Mouse (Mus musculus) MEL (cell line): Measurements from ENCODE around the gene Scamp4. TPM values are rescaled to one million over a fixed set of nuclear protein-coding genes. Genes with fewer than 3 reads are reported as not detected.
A peak's percentile ranks its signal among the peaks of the same experiment; 100 is the strongest.

Source experiments
- DNase-seq: peaks from one replicate; pipeline ENCODE4 v3.0.0; 2011; ENCODE audit warnings: low read depth, low spot score
- H3K27ac ChIP-seq: 2 replicates; pipeline ENCODE4 v1.5.1; 2012; ENCODE audit warnings: low read depth, mild to moderate bottlenecking, control low read depth, low read length, moderate library complexity; ENCODE audit not compliant: control insufficient read depth
- H3K27me3 ChIP-seq, 2 experiments: fragments of 150-350 bp in 1 of 2; sonication (generic) in 1 of 2; 2 replicates each; pipeline ENCODE4 v1.6.1; 2012; ENCODE audit warnings: low read length in 2 of 2, mild to moderate bottlenecking in 2 of 2, improper control_type of control experiment in 1 of 2, moderate library complexity in 1 of 2; ENCODE audit not compliant: insufficient read depth in 2 of 2, control insufficient read depth in 1 of 2
- H3K36me3 ChIP-seq, 2 experiments: 2 replicates each; pipeline ENCODE4 v1.6.1; 2012 to 2014; ENCODE audit warnings: low read length in 2 of 2, improper control_type of control experiment in 1 of 2, inconsistent platforms in 1 of 2, mild to moderate bottlenecking in 1 of 2; ENCODE audit not compliant: insufficient read depth in 2 of 2, control insufficient read depth in 1 of 2
- H3K4me1 ChIP-seq, 2 experiments: fragments of 150-350 bp in 1 of 2; sonication (generic) in 1 of 2; 2 replicates each; pipeline ENCODE4 v1.6.1; 2012; ENCODE audit warnings: low read length in 2 of 2, improper control_type of control experiment in 1 of 2, mild to moderate bottlenecking in 1 of 2; ENCODE audit not compliant: insufficient read depth in 2 of 2, control insufficient read depth in 1 of 2
- H3K4me3 ChIP-seq, 2 experiments: fragments of 150-350 bp in 1 of 2; sonication (generic) in 1 of 2; 2 replicates each; pipeline ENCODE4 v1.5.1; 2012; ENCODE audit warnings: low read depth in 2 of 2, low read length in 2 of 2, mild to moderate bottlenecking in 2 of 2, moderate library complexity in 2 of 2, control low read depth in 1 of 2, improper control_type of control experiment in 1 of 2; ENCODE audit not compliant: control insufficient read depth in 1 of 2, insufficient read depth in 1 of 2
- H3K79me2 ChIP-seq: 2 replicates; pipeline ENCODE4 v1.6.1; 2012; ENCODE audit warnings: mild to moderate bottlenecking, low read length, moderate library complexity; ENCODE audit not compliant: control insufficient read depth, poor library complexity, insufficient read depth
- H3K9ac ChIP-seq: 2 replicates; pipeline ENCODE4 v1.6.1; 2012; ENCODE audit warnings: low read depth, mild to moderate bottlenecking, control low read depth, low read length, moderate library complexity; ENCODE audit not compliant: control insufficient read depth, poor library complexity, severe bottlenecking
- H3K9me3 ChIP-seq: fragments of 150-350 bp; sonication (generic); replicated peaks from 2 replicates; pipeline ENCODE4 v1.6.1; 2012; ENCODE audit warnings: mild to moderate bottlenecking, low read length, improper control_type of control experiment, moderate library complexity; ENCODE audit not compliant: insufficient read depth
- BHLHE40 ChIP-seq: IDR thresholded peaks from 2 replicates; pipeline ENCODE4 v1.6.1; 2012; ENCODE audit warnings: low read depth, mild to moderate bottlenecking, inconsistent platforms, low read length, improper control_type of control experiment, borderline replicate concordance
- CHD1 ChIP-seq: IDR thresholded peaks from 2 replicates; pipeline ENCODE4 v1.6.1; 2012; ENCODE audit warnings: low read depth, mild to moderate bottlenecking, inconsistent platforms, low read length, improper control_type of control experiment
- CHD2 ChIP-seq: IDR thresholded peaks from 2 replicates; pipeline ENCODE4 v1.6.1; 2011; ENCODE audit warnings: low read length, improper control_type of control experiment
- CTCF ChIP-seq, 3 experiments: IDR thresholded peaks in 2 of 3; conservative IDR thresholded peaks in 1 of 3; 2 replicates each; pipeline ENCODE4 v1.5.1; 2011 to 2012; ENCODE audit warnings: low read length in 3 of 3, low read depth in 2 of 3, mild to moderate bottlenecking in 2 of 3, improper control_type of control experiment in 1 of 3, inconsistent platforms in 1 of 3, mixed read lengths in 1 of 3, moderate library complexity in 1 of 3; ENCODE audit not compliant: control insufficient read depth in 1 of 3, insufficient read depth in 1 of 3, poor library complexity in 1 of 3, severe bottlenecking in 1 of 3
- E2F4 ChIP-seq: IDR thresholded peaks from 2 replicates; pipeline ENCODE4 v1.6.1; 2011; ENCODE audit warnings: low read depth, low read length, improper control_type of control experiment, borderline replicate concordance
- ELF1 ChIP-seq: IDR thresholded peaks from 2 replicates; pipeline ENCODE4 v1.6.1; 2014; ENCODE audit warnings: low read depth, mild to moderate bottlenecking, inconsistent platforms, low read length, improper control_type of control experiment, moderate library complexity
- EP300 ChIP-seq, 2 experiments: IDR thresholded peaks; 2 replicates each; pipeline ENCODE4 v1.6.1; 2011; ENCODE audit warnings: improper control_type of control experiment in 2 of 2, low read length in 2 of 2, low read depth in 1 of 2, mild to moderate bottlenecking in 1 of 2
- ETS1 ChIP-seq: IDR thresholded peaks from 2 replicates; pipeline ENCODE4 v1.6.1; 2012; ENCODE audit warnings: low read depth, mild to moderate bottlenecking, inconsistent platforms, low read length, improper control_type of control experiment, moderate library complexity
- GABPA ChIP-seq: IDR thresholded peaks from 2 replicates; pipeline ENCODE4 v1.6.1; 2012; ENCODE audit warnings: low read depth, mild to moderate bottlenecking, inconsistent platforms, low read length, improper control_type of control experiment, moderate library complexity
- GATA1 ChIP-seq: IDR thresholded peaks from 2 replicates; pipeline ENCODE4 v1.6.1; 2011; ENCODE audit warnings: low read depth, low read length, improper control_type of control experiment
- HCFC1 ChIP-seq: IDR thresholded peaks from 2 replicates; pipeline ENCODE4 v1.6.1; 2012; ENCODE audit warnings: low read depth, mild to moderate bottlenecking, inconsistent platforms, low read length, improper control_type of control experiment, moderate library complexity
- KAT2A ChIP-seq: conservative IDR thresholded peaks from 2 replicates; pipeline ENCODE4 v1.6.1; 2012; ENCODE audit warnings: low read depth, low read length, improper control_type of control experiment, inconsistent platforms
- MAFK ChIP-seq: IDR thresholded peaks from 2 replicates; pipeline ENCODE4 v1.6.1; 2011; ENCODE audit warnings: low read depth, mild to moderate bottlenecking, low read length, improper control_type of control experiment, borderline replicate concordance
- MAX ChIP-seq: IDR thresholded peaks from 2 replicates; pipeline ENCODE4 v1.6.1; 2011; ENCODE audit warnings: low read length, improper control_type of control experiment
- MAZ ChIP-seq: IDR thresholded peaks from 2 replicates; pipeline ENCODE4 v1.6.1; 2012; ENCODE audit warnings: low read depth, mild to moderate bottlenecking, inconsistent platforms, low read length, improper control_type of control experiment
- MEF2A ChIP-seq: IDR thresholded peaks from 2 replicates; pipeline ENCODE4 v1.6.1; 2014; ENCODE audit warnings: low read depth, mild to moderate bottlenecking, inconsistent platforms, low read length, improper control_type of control experiment; ENCODE audit not compliant: poor library complexity, insufficient replicate concordance, severe bottlenecking; ENCODE audit errors: extremely low read depth
- MXI1 ChIP-seq: IDR thresholded peaks from 2 replicates; pipeline ENCODE4 v1.6.1; 2011; ENCODE audit warnings: mild to moderate bottlenecking, low read depth, low read length, improper control_type of control experiment
- MYB ChIP-seq: IDR thresholded peaks from 2 replicates; pipeline ENCODE4 v1.6.1; 2011; ENCODE audit warnings: mild to moderate bottlenecking, low read depth, low read length, improper control_type of control experiment
- MYC ChIP-seq: IDR thresholded peaks from 2 replicates; pipeline ENCODE4 v1.6.1; 2011; ENCODE audit warnings: low read depth, mild to moderate bottlenecking, low read length, improper control_type of control experiment, moderate library complexity
- NELFE ChIP-seq: IDR thresholded peaks from 2 replicates; pipeline ENCODE4 v1.6.1; 2011; ENCODE audit warnings: low read depth, low read length, improper control_type of control experiment
- NRF1 ChIP-seq: IDR thresholded peaks from 2 replicates; pipeline ENCODE4 v1.6.1; 2014; ENCODE audit warnings: low read depth, mild to moderate bottlenecking, inconsistent platforms, low read length, improper control_type of control experiment, moderate library complexity; ENCODE audit not compliant: poor library complexity, insufficient read depth, severe bottlenecking
- POLR2A ChIP-seq, 2 experiments: IDR thresholded peaks; 2 replicates each; pipeline ENCODE4 v1.6.1; 2011 to 2012; ENCODE audit warnings: low read length in 2 of 2, mild to moderate bottlenecking in 2 of 2, control low read depth in 1 of 2, improper control_type of control experiment in 1 of 2, low read depth in 1 of 2, moderate library complexity in 1 of 2; ENCODE audit not compliant: control insufficient read depth in 1 of 2, insufficient read depth in 1 of 2, poor library complexity in 1 of 2
- POLR2AphosphoS2 ChIP-seq: IDR thresholded peaks from 2 replicates; pipeline ENCODE4 v1.6.1; 2011; ENCODE audit warnings: low read length, improper control_type of control experiment
- POLR2AphosphoS5 ChIP-seq: IDR thresholded peaks from 2 replicates; pipeline ENCODE4 v1.6.1; 2012; ENCODE audit warnings: low read depth, borderline replicate concordance, mild to moderate bottlenecking, inconsistent platforms, low read length, moderate library complexity, mixed read lengths
- RAD21 ChIP-seq: IDR thresholded peaks from 2 replicates; pipeline ENCODE4 v1.6.1; 2011; ENCODE audit warnings: mild to moderate bottlenecking, low read depth, low read length, improper control_type of control experiment
- RCOR1 ChIP-seq: IDR thresholded peaks from 2 replicates; pipeline ENCODE4 v1.6.1; 2012; ENCODE audit warnings: low read depth, mild to moderate bottlenecking, inconsistent platforms, low read length, improper control_type of control experiment
- SIN3A ChIP-seq: IDR thresholded peaks from 2 replicates; pipeline ENCODE4 v1.6.1; 2012; ENCODE audit warnings: low read length, improper control_type of control experiment, inconsistent platforms
- SMC3 ChIP-seq: IDR thresholded peaks from 2 replicates; pipeline ENCODE4 v1.6.1; 2011; ENCODE audit warnings: low read depth, low read length, improper control_type of control experiment
- TAL1 ChIP-seq: IDR thresholded peaks from 2 replicates; pipeline ENCODE4 v1.6.1; 2012; ENCODE audit warnings: mild to moderate bottlenecking, inconsistent platforms, low read length, moderate library complexity, mixed read lengths
- TBP ChIP-seq: IDR thresholded peaks from 2 replicates; pipeline ENCODE4 v1.8.0; 2011; ENCODE audit warnings: low read depth, low read length, improper control_type of control experiment
- TCF12 ChIP-seq: IDR thresholded peaks from 2 replicates; pipeline ENCODE4 v1.6.1; 2014; ENCODE audit warnings: low read depth, mild to moderate bottlenecking, inconsistent platforms, low read length, improper control_type of control experiment, moderate library complexity
- USF1 ChIP-seq: IDR thresholded peaks from 2 replicates; pipeline ENCODE4 v1.6.1; 2014; ENCODE audit warnings: low read depth, mild to moderate bottlenecking, inconsistent platforms, low read length, improper control_type of control experiment, moderate library complexity
- USF2 ChIP-seq, 2 experiments: IDR thresholded peaks; 2 replicates each; pipeline ENCODE4 v1.6.1; 2011 to 2012; ENCODE audit warnings: improper control_type of control experiment in 2 of 2, low read length in 2 of 2, borderline replicate concordance in 1 of 2, inconsistent platforms in 1 of 2, low read depth in 1 of 2, mild to moderate bottlenecking in 1 of 2; ENCODE audit not compliant: insufficient read depth in 1 of 2
- ZC3H11A ChIP-seq: IDR thresholded peaks from 2 replicates; pipeline ENCODE4 v1.6.1; 2012; ENCODE audit warnings: low read depth, mild to moderate bottlenecking, inconsistent platforms, low read length, improper control_type of control experiment
- ZMIZ1 ChIP-seq: IDR thresholded peaks from 2 replicates; pipeline ENCODE4 v1.6.1; 2012; ENCODE audit warnings: low read depth, mild to moderate bottlenecking, inconsistent platforms, low read length, improper control_type of control experiment, moderate library complexity
- ZNF384 ChIP-seq: IDR thresholded peaks from 2 replicates; pipeline ENCODE4 v1.6.1; 2012; ENCODE audit warnings: low read depth, mild to moderate bottlenecking, inconsistent platforms, low read length, improper control_type of control experiment
- polyA plus RNA-seq, 2 experiments: library from polyadenylated mRNA; stranded (reverse) in 1 of 2; unstranded in 1 of 2; fragments of >175 nt in 1 of 2; fragments of >200 nt in 1 of 2; gene quantifications; 2 replicates each; pipeline versions ENCODE4 v1.2.1 to v1.2.4; 2012; ENCODE audit warnings: low replicate concordance in 2 of 2, low read depth in 1 of 2; ENCODE audit not compliant: insufficient read length in 2 of 2, insufficient read depth in 1 of 2, missing spikeins in 1 of 2
- total RNA-seq: library from RNA; depleted of rRNA; stranded (reverse); fragments of 300-350 nt; gene quantifications from 2 replicates; pipeline ENCODE4 v1.2.3, GENCODE M21; 2012

The Scamp4 gene
- total and polyA plus RNA-seq, 3 experiments, result 34.2 to 140 TPM; not detected in 1

- peaks cover 40% of the 10 kb centered on the region for H3K79me2 ChIP-seq
- H3K27ac ChIP-seq, result peak overlapping the region; percentile 84
- peak overlapping the region; percentile 68 for H3K9ac ChIP-seq
- H3K27me3 ChIP-seq, result no peaks in the 10 kb centered on the region
- 0 out of 4 replicates have a peak, but pooled peaks cover 0 to 2% of the 10 kb centered on the region in 2 experiments for H3K36me3 ChIP-seq
- H3K4me1 ChIP-seq, result peaks cover 0 to 18% of the 10 kb centered on the region in 2 experiments; a peak in 2 of 4 replicates
- DNase-seq, result peak; percentile 100
- H3K9me3 ChIP-seq, result no peaks in the 10 kb centered on the region
- H3K4me3 ChIP-seq, result peak overlapping the region; percentile 70 to 83
- no peak; the same call in 1 of the 2 replicates for TF ChIP-seq POLR2AphosphoS2
- peak; percentile 52 for TF ChIP-seq MAX
- peak; percentile 81; the same call in 1 of the 2 replicates for TF ChIP-seq GABPA
- TF ChIP-seq HCFC1, result peak; percentile 89
- TF ChIP-seq RAD21, result no peak
- no peak for TF ChIP-seq ZMIZ1
- no peak for TF ChIP-seq TAL1
- peak; percentile 88 for TF ChIP-seq ELF1
- peak; percentile 59; the same call in 1 of the 2 replicates for TF ChIP-seq MAZ
- TF ChIP-seq NRF1, result no peak
- peak; percentile 92 for TF ChIP-seq ETS1
- TF ChIP-seq MEF2A, result no peak
- no peak for TF ChIP-seq USF2 (IDR thresholded peaks at IDR 0.05; ENCODE audit: borderline replicate concordance in 1 of 2, insufficient read depth in 1 of 2, low read depth in 1 of 2, low read length in 2 of 2)
- no peak; the same call in 1 of the 2 replicates for TF ChIP-seq MYC
- TF ChIP-seq POLR2A (IDR thresholded peaks at IDR 0.05; ENCODE audit: control insufficient read depth in 1 of 2, insufficient read depth in 1 of 2, low read depth in 1 of 2, low read length in 2 of 2, poor library complexity in 1 of 2), result peak in 1 of 2 experiments; percentile 74; a peak in 2 of 4 replicates
- TF ChIP-seq KAT2A, result peak; percentile 78
- no peak for TF ChIP-seq MAFK
- TF ChIP-seq GATA1, result 0 out of 2 replicates have a peak, but pooled peaks have one; percentile 3
- TF ChIP-seq CHD1, result no peak
- TF ChIP-seq MYB, result peak; percentile 44; the same call in 1 of the 2 replicates
- peak; percentile 96 for TF ChIP-seq SIN3A
- TF ChIP-seq TCF12, result peak; percentile 42; the same call in 1 of the 2 replicates
- no peak for TF ChIP-seq ZC3H11A
- TF ChIP-seq E2F4, result peak; percentile 58; the same call in 1 of the 2 replicates
- no peak for TF ChIP-seq EP300 (IDR thresholded peaks at IDR 0.05; ENCODE audit: low read depth in 1 of 2, low read length in 2 of 2)
- TF ChIP-seq SMC3, result no peak
- peak; percentile 75 for TF ChIP-seq MXI1
- no peak for TF ChIP-seq ZNF384
- TF ChIP-seq CTCF (IDR thresholded peaks at IDR 0.05 in 2 of 3, conservative IDR thresholded peaks at IDR 0.05 in 1 of 3; ENCODE audit: control insufficient read depth in 1 of 3, insufficient read depth in 1 of 3, low read depth in 2 of 3, low read length in 3 of 3, poor library complexity in 1 of 3, severe bottlenecking in 1 of 3), result no peak
- TF ChIP-seq USF1, result peak; percentile 46
- peak; percentile 60 for TF ChIP-seq NELFE
- peak; percentile 82 for TF ChIP-seq TBP
- no peak for TF ChIP-seq POLR2AphosphoS5
- no peak for TF ChIP-seq CHD2
- TF ChIP-seq RCOR1, result no peak
- TF ChIP-seq BHLHE40, result no peak; the same call in 1 of the 2 replicates
Observed at GRCm38 (mm10) chr10:80621940-80622660, 19.4 kb downstream of the Scamp4 start.
